Mouse (Mus musculus) spleen, adult 10 weeks (tissue): ENCODE results near the gene Arid1b. TPM values are rescaled to one million over a fixed set of nuclear protein-coding genes. Genes with fewer than 3 reads are reported as not detected.

Source experiments
- polyA plus RNA-seq: library from polyadenylated mRNA; stranded (reverse); fragments of 350-450 nt; fragmentation: Illumina TruSeq; extraction: RNeasy Lipid Tissue Mini Kit (QIAGEN cat#74804); gene quantifications from one replicate; pipeline ENCODE4 v1.2.3, GENCODE M21; 2015; ENCODE audit warnings: low replicate concordance; ENCODE audit not compliant: insufficient read depth

Gene Arid1b
- polyA plus RNA-seq = 13.2 TPM

GRCm38 (mm10) chr17:4993840-4994503 is at the start of gene Arid1b:
Gene Arid1b, plus strand, starts transcription at chr17:4994332.

